In genomic region chr8:93221896-93222295, GRCm38 (mm10) we compare ENCODE assay signal across 27 mouse cellular contexts. TPM values are rescaled to one million over a fixed set of nuclear protein-coding genes. Genes with fewer than 3 reads are reported as not detected.
DNase-seq lines count a peak whose midpoint lies in the region; ATAC-seq and TF ChIP-seq lines count a peak whose summit lies in the region.
"Had no signal": no experiment of that assay in that cellular context is flagged by ENCODE, and none has a peak within 500 bp of the region (broad histone marks: within the 10 kb centered on the region; RNA-seq: fewer than 3 reads in every experiment).

No protein-coding gene starts in this region.

- no peaks in the 10 kb centered on the region for H3K4me1 ChIP-seq in kidney, embryonic 14.5 days (ENCODE audit: control insufficient read depth, insufficient read depth, low read length)
- no peaks in the 10 kb centered on the region for H3K4me1 ChIP-seq in kidney, embryonic 16.5 days (ENCODE audit: insufficient read depth, low read length)
- peaks cover 7% of the 10 kb centered on the region; the same call in 1 of the 2 replicates for H3K4me1 ChIP-seq in liver, adult 2 months (ENCODE audit: control insufficient read depth, insufficient read depth, low read length)
- no peaks in the 10 kb centered on the region for H3K4me1 ChIP-seq in liver, embryonic 11.5 days (replicated peaks; ENCODE audit: control insufficient read depth, insufficient read depth, low read length)
- H3K4me1 ChIP-seq: embryonic facial prominence, embryonic 10.5 days; embryonic facial prominence, embryonic 12.5 days; forebrain, embryonic 13.5 days had no signal

- no peak for TF ChIP-seq CTCF in liver, adult 2 months (IDR thresholded peaks at IDR 0.05; ENCODE audit: low read depth, low read length)

- H3K4me3 ChIP-seq in kidney, embryonic 14.5 days (ENCODE audit: low read length), result no peak overlapping the region
- no peak overlapping the region for H3K4me3 ChIP-seq in kidney, embryonic 16.5 days (ENCODE audit: low read length)
- no peak overlapping the region for H3K4me3 ChIP-seq in liver, adult 2 months (ENCODE audit: insufficient read depth, low read depth, low read length)
- no peak overlapping the region for H3K4me3 ChIP-seq in liver, embryonic 11.5 days (ENCODE audit: low read depth, low read length)
- H3K4me3 ChIP-seq: embryonic facial prominence, embryonic 10.5 days; embryonic facial prominence, embryonic 12.5 days; forebrain, embryonic 13.5 days had no signal

- no peak for TF ChIP-seq POLR2A in liver, adult 2 months (IDR thresholded peaks at IDR 0.05; ENCODE audit: extremely low read depth, insufficient read depth, low read length)

- peaks cover 3% of the 10 kb centered on the region; the same call in 1 of the 2 replicates for H3K79me2 ChIP-seq in liver, adult 2 months (ENCODE audit: control insufficient read depth, insufficient read depth, low read length)

- 81% methylated on average over 3 of the region's 3 CpGs for WGBS in kidney, embryonic 14.5 days
- WGBS in kidney, embryonic 16.5 days, result 79% methylated on average over 3 of the region's 3 CpGs
- WGBS in liver, adult 2 months, result 20% methylated on average over 3 of the region's 3 CpGs
- WGBS in liver, embryonic 11.5 days, result 77% methylated on average over 3 of the region's 3 CpGs

- no peak overlapping the region for H3K9ac ChIP-seq in kidney, embryonic 14.5 days (ENCODE audit: low read depth, low read length)
- no peak overlapping the region for H3K9ac ChIP-seq in kidney, embryonic 16.5 days (replicated peaks; ENCODE audit: low read length)
- no peak overlapping the region for H3K9ac ChIP-seq in liver, adult 2 months (ENCODE audit: low read depth, low read length)
- no peak overlapping the region for H3K9ac ChIP-seq in liver, embryonic 11.5 days (ENCODE audit: low read depth, low read length)
- H3K9ac ChIP-seq: embryonic facial prominence, embryonic 12.5 days; forebrain, embryonic 13.5 days had no signal

- no peak overlapping the region for H3K4me2 ChIP-seq in kidney, embryonic 14.5 days (replicated peaks; ENCODE audit: low read depth, low read length)
- H3K4me2 ChIP-seq in kidney, embryonic 16.5 days (replicated peaks; ENCODE audit: low read depth, low read length), result no peak overlapping the region
- H3K4me2 ChIP-seq in liver, embryonic 11.5 days, result no peak overlapping the region
- H3K4me2 ChIP-seq: embryonic facial prominence, embryonic 12.5 days; forebrain, embryonic 13.5 days had no signal

- no peak for ATAC-seq in kidney, embryonic 14.5 days (ENCODE audit: low FRiP score, low TSS enrichment)
- ATAC-seq in kidney, embryonic 16.5 days (ENCODE audit: low FRiP score, low TSS enrichment), result no peak
- ATAC-seq in liver, embryonic 11.5 days (replicated peaks; ENCODE audit: low FRiP score), result no peak
- ATAC-seq: activated CD4-positive, CD25-positive, alpha-beta regulatory T cell, adult 4 months; CD4-positive, CD25-positive, alpha-beta regulatory T cell, adult 4 months; forebrain, embryonic 13.5 days; Patski had no signal

- no peaks in the 10 kb centered on the region for H3K9me3 ChIP-seq in kidney, embryonic 14.5 days (ENCODE audit: control insufficient read depth, low read length)
- H3K9me3 ChIP-seq in kidney, embryonic 16.5 days (ENCODE audit: low read length), result no peaks in the 10 kb centered on the region
- H3K9me3 ChIP-seq in liver, embryonic 11.5 days (ENCODE audit: control insufficient read depth, low read length), result no peaks in the 10 kb centered on the region
- H3K9me3 ChIP-seq: embryonic facial prominence, embryonic 10.5 days; embryonic facial prominence, embryonic 12.5 days; forebrain, embryonic 13.5 days had no signal

- peak; percentile 34 for DNase-seq in kidney, adult 11 months
- DNase-seq in kidney, postnatal 4 days, result no peak
- peak; percentile 43 to 44 for DNase-seq in kidney, adult 8-10 months
- peak; percentile 10 to 64 for DNase-seq in kidney, postnatal 25 days
- DNase-seq in liver, adult 2 months (ENCODE audit: extremely low read depth, low read depth, low spot score), result peak; percentile 69
- DNase-seq in liver, embryonic 11.5 days (ENCODE audit: low spot score), result no peak
- DNase-seq: adrenal gland, adult 8-10 months; adrenal gland, postnatal 14 days; adrenal gland, postnatal 36 days; B cell, adult 2 months; cerebellum, adult 11-12 months; cerebellum, adult 2 months; cerebellum, adult 9-10 months; cerebellum, postnatal 10 days; cerebellum, postnatal 25 days had no signal

- H3K27ac ChIP-seq in kidney, embryonic 14.5 days (ENCODE audit: low read depth, low read length), result no peak overlapping the region
- no peak overlapping the region for H3K27ac ChIP-seq in kidney, embryonic 16.5 days (ENCODE audit: low read length)
- 0 out of 2 replicates have a peak overlapping the region, but pooled peaks have one; percentile 2 for H3K27ac ChIP-seq in liver, adult 2 months (replicated peaks; ENCODE audit: insufficient read depth, low read depth, low read length)
- H3K27ac ChIP-seq in liver, embryonic 11.5 days (ENCODE audit: low read depth, low read length), result no peak overlapping the region
- H3K27ac ChIP-seq: embryonic facial prominence, embryonic 10.5 days; embryonic facial prominence, embryonic 12.5 days; forebrain, embryonic 13.5 days had no signal

- H3K27me3 ChIP-seq in kidney, embryonic 14.5 days (ENCODE audit: control insufficient read depth, insufficient read depth, low read length), result no peaks in the 10 kb centered on the region
- no peaks in the 10 kb centered on the region for H3K27me3 ChIP-seq in kidney, embryonic 16.5 days (ENCODE audit: insufficient read depth, low read length)
- H3K27me3 ChIP-seq in liver, adult 2 months (ENCODE audit: control insufficient read depth, insufficient read depth, low read length), result no peaks in the 10 kb centered on the region
- H3K27me3 ChIP-seq in liver, embryonic 11.5 days (replicated peaks; ENCODE audit: control insufficient read depth, insufficient read depth, low read length), result no peaks in the 10 kb centered on the region; the same call in 1 of the 2 replicates
- H3K27me3 ChIP-seq: embryonic facial prominence, embryonic 12.5 days; forebrain, embryonic 13.5 days; Patski had no signal

- H3K36me3 ChIP-seq in kidney, embryonic 14.5 days (ENCODE audit: control insufficient read depth, insufficient read depth, low read length), result no peaks in the 10 kb centered on the region
- no peaks in the 10 kb centered on the region for H3K36me3 ChIP-seq in kidney, embryonic 16.5 days (ENCODE audit: insufficient read depth, low read length)
- H3K36me3 ChIP-seq in liver, adult 2 months (ENCODE audit: control insufficient read depth, insufficient read depth, low read length), result peaks cover 36% of the 10 kb centered on the region
- no peaks in the 10 kb centered on the region for H3K36me3 ChIP-seq in liver, embryonic 11.5 days (ENCODE audit: control insufficient read depth, insufficient read depth, low read length)
- H3K36me3 ChIP-seq: embryonic facial prominence, embryonic 10.5 days; embryonic facial prominence, embryonic 12.5 days; G1E had no signal

RNA-seq across cellular contexts. Expression of gene Ces1e, which starts 7.5 kb away (rescaled TPM):
- not detected in 2 replicates for polyA plus RNA-seq in kidney, embryonic 14.5 days (2014; fragmentation: Nextera tagmentation; extraction: Ambion mirVana)
- polyA plus RNA-seq in kidney, embryonic 16.5 days (2015; fragmentation: Nextera tagmentation; extraction: Ambion mirVana), result 0.21 and 0.51 TPM in 2 replicates
- total RNA-seq in liver, adult 2 months (2014; rRNA removed), result 135 and 161 TPM in 2 replicates
- polyA plus RNA-seq in liver, adult 2 months (2012; rRNA removed), result 80.8 and 82.7 TPM in 2 replicates
- polyA plus RNA-seq in liver, embryonic 11.5 days (2014; fragmentation: Nextera tagmentation; extraction: Ambion mirVana), result not detected in 2 replicates
- total RNA-seq: adrenal gland, adult 8-10 months; adrenal gland, postnatal 36 days; CH12.LX; G1E had no signal
- polyA plus RNA-seq: activated CD4-positive, CD25-positive, alpha-beta regulatory T cell, adult 4 months; CD4-positive, CD25-positive, alpha-beta regulatory T cell, adult 4 months; cerebellum, adult 2 months; cortical plate, adult 2 months; embryonic facial prominence, embryonic 10.5 days; embryonic facial prominence, embryonic 12.5 days; forebrain, embryonic 11.5 days; forebrain, embryonic 13.5 days; G1E; Patski had no signal

RNA-seq across cellular contexts. Expression of gene Ces1d, which starts 24.3 kb away (rescaled TPM):
- polyA plus RNA-seq in kidney, embryonic 14.5 days (2014; fragmentation: Nextera tagmentation; extraction: Ambion mirVana), result 0.14 TPM in 1 of 2 replicates, not detected in the other
- polyA plus RNA-seq in kidney, embryonic 16.5 days (2015; fragmentation: Nextera tagmentation; extraction: Ambion mirVana), result 0.22 and 2.4 TPM in 2 replicates
- 1,635 and 2,448 TPM in 2 replicates for total RNA-seq in liver, adult 2 months (2014; rRNA removed)
- 539 and 606 TPM in 2 replicates for polyA plus RNA-seq in liver, adult 2 months (2012; rRNA removed)
- polyA plus RNA-seq in liver, embryonic 11.5 days (2014; fragmentation: Nextera tagmentation; extraction: Ambion mirVana), result 0.16 and 1.1 TPM in 2 replicates
- total RNA-seq: CH12.LX, G1E had no signal
- polyA plus RNA-seq: activated CD4-positive, CD25-positive, alpha-beta regulatory T cell, adult 4 months; CD4-positive, CD25-positive, alpha-beta regulatory T cell, adult 4 months; cerebellum, adult 2 months; G1E; Patski had no signal

RNA-seq across cellular contexts. Expression of gene Ces1f, which starts 57.7 kb away (rescaled TPM):
- polyA plus RNA-seq in kidney, embryonic 14.5 days (2014; fragmentation: Nextera tagmentation; extraction: Ambion mirVana), result not detected in 2 replicates
- 0.31 TPM in 1 of 2 replicates, not detected in the other for polyA plus RNA-seq in kidney, embryonic 16.5 days (2015; fragmentation: Nextera tagmentation; extraction: Ambion mirVana)
- 493 and 530 TPM in 2 replicates for total RNA-seq in liver, adult 2 months (2014; rRNA removed)
- 222 and 270 TPM in 2 replicates for polyA plus RNA-seq in liver, adult 2 months (2012; rRNA removed)
- not detected in 2 replicates for polyA plus RNA-seq in liver, embryonic 11.5 days (2014; fragmentation: Nextera tagmentation; extraction: Ambion mirVana)
- total RNA-seq: CH12.LX, G1E had no signal
- polyA plus RNA-seq: activated CD4-positive, CD25-positive, alpha-beta regulatory T cell, adult 4 months; CD4-positive, CD25-positive, alpha-beta regulatory T cell, adult 4 months; cerebellum, adult 2 months; cortical plate, adult 2 months; embryonic facial prominence, embryonic 10.5 days; embryonic facial prominence, embryonic 12.5 days; forebrain, embryonic 11.5 days; forebrain, embryonic 13.5 days; G1E; Patski had no signal

Comparison
In these comparisons a context has a peak if more than half of its experiments do, and no peak if none do; other contexts are left out.
1. DNase-seq: peak in kidney, adult 11 months (single experiment), kidney, adult 8-10 months (2 of 2), kidney, postnatal 25 days (2 of 2) and liver, adult 2 months (single experiment); none in kidney, postnatal 4 days (0 of 2) and liver, embryonic 11.5 days (single experiment).
2. RNA of gene Ces1e, which starts 7.5 kb away (polyA plus RNA-seq): 80.8 to 82.7 TPM in liver, adult 2 months; 0.21 to 0.51 TPM in kidney, embryonic 16.5 days, not detected in kidney, embryonic 14.5 days and not detected in liver, embryonic 11.5 days; every median in the first group is over 10 times any median in the second.
3. RNA of gene Ces1d, which starts 24.3 kb away (polyA plus RNA-seq): 539 to 606 TPM in liver, adult 2 months; 0.22 to 2.4 TPM in kidney, embryonic 16.5 days, 0.16 to 1.1 TPM in liver, embryonic 11.5 days and 0.14 TPM in kidney, embryonic 14.5 days; every median in the first group is over 100 times any median in the second.
4. RNA of gene Ces1f, which starts 57.7 kb away (polyA plus RNA-seq): 222 to 270 TPM in liver, adult 2 months; 0.31 TPM in kidney, embryonic 16.5 days, not detected in liver, embryonic 11.5 days and not detected in kidney, embryonic 14.5 days; every median in the first group is over 100 times any median in the second.